Mouse (Mus musculus): ENCODE measurements at regions not wholly inside any gene's neighbourhood (a gene's known extent, or its start where the extent isn't known, plus 50 kb on each side); places are given as distances from the start of the nearest gene placed in this dataset.

GRCm38 (mm10) chr15:13765411-13765810 lies 591.9 kb upstream of the Cdh6 start:
- no peak for DNase-seq (ENCODE audit: low spot score in 2 of 2)

- no peak for DNase-seq (ENCODE audit: low spot score in 2 of 2)
Observed at GRCm38 (mm10) chr15:13764587-13764986, 591.1 kb upstream of the Cdh6 start.

GRCm38 (mm10) chr15:13746559-13746958 lies 573.1 kb upstream of the Cdh6 start:
- no peak for DNase-seq (ENCODE audit: low spot score in 2 of 2)

GRCm38 (mm10) chr15:13706276-13706675 lies 532.8 kb upstream of the Cdh6 start:
- DNase-seq (ENCODE audit: low spot score in 2 of 2), result no peak

- DNase-seq (ENCODE audit: low spot score in 2 of 2), result no peak
Observed at GRCm38 (mm10) chr15:13705187-13705586, 531.7 kb upstream of the Cdh6 start.

- peak; percentile 26 to 76 for DNase-seq (ENCODE audit: low spot score in 2 of 2)
Observed at GRCm38 (mm10) chr15:13668193-13668592, 494.7 kb upstream of the Cdh6 start.

GRCm38 (mm10) chr15:13667278-13667677 lies 493.8 kb upstream of the Cdh6 start:
- DNase-seq (ENCODE audit: low spot score in 2 of 2), result no peak

GRCm38 (mm10) chr15:13662275-13662674 lies 488.8 kb upstream of the Cdh6 start:
- no peak for DNase-seq (ENCODE audit: low spot score in 2 of 2)

- DNase-seq (ENCODE audit: low spot score in 2 of 2), result no peak
Observed at GRCm38 (mm10) chr15:13655038-13655437, 481.6 kb upstream of the Cdh6 start.

GRCm38 (mm10) chr15:13635346-13635940 lies 462.0 kb upstream of the Cdh6 start:
- peak in 1 of 2 experiments; percentile 2 for DNase-seq (ENCODE audit: low spot score in 2 of 2)

GRCm38 (mm10) chr15:13602133-13602532 lies 428.7 kb upstream of the Cdh6 start:
- no peak for DNase-seq (ENCODE audit: low spot score in 2 of 2)

GRCm38 (mm10) chr15:13597856-13598255 lies 424.4 kb upstream of the Cdh6 start:
- DNase-seq (ENCODE audit: low spot score in 2 of 2), result no peak

GRCm38 (mm10) chr15:13593823-13594222 lies 420.3 kb upstream of the Cdh6 start:
- DNase-seq (ENCODE audit: low spot score in 2 of 2), result peak; percentile 22 to 63

- DNase-seq (ENCODE audit: low spot score in 2 of 2), result no peak
Observed at GRCm38 (mm10) chr15:13590864-13591263, 417.4 kb upstream of the Cdh6 start.

GRCm38 (mm10) chr15:13583300-13583699 lies 409.8 kb upstream of the Cdh6 start:
- no peak for DNase-seq (ENCODE audit: low spot score in 2 of 2)

GRCm38 (mm10) chr15:13582134-13582533 lies 408.7 kb upstream of the Cdh6 start:
- no peak for DNase-seq (ENCODE audit: low spot score in 2 of 2)

GRCm38 (mm10) chr15:13573621-13574020 lies 400.1 kb upstream of the Cdh6 start:
- no peak for DNase-seq (ENCODE audit: low spot score in 2 of 2)

- DNase-seq (ENCODE audit: low spot score in 2 of 2), result no peak
Observed at GRCm38 (mm10) chr15:13560920-13561319, 387.4 kb upstream of the Cdh6 start.

- no peak for DNase-seq (ENCODE audit: low spot score in 2 of 2)
Observed at GRCm38 (mm10) chr15:13549207-13549837, 375.8 kb upstream of the Cdh6 start.

- DNase-seq (ENCODE audit: low spot score in 2 of 2), result no peak
Observed at GRCm38 (mm10) chr15:13540026-13540425, 366.6 kb upstream of the Cdh6 start.

- DNase-seq (ENCODE audit: low spot score in 2 of 2), result no peak
Observed at GRCm38 (mm10) chr15:13534017-13534416, 360.5 kb upstream of the Cdh6 start.

GRCm38 (mm10) chr15:13529960-13530359 lies 356.5 kb upstream of the Cdh6 start:
- DNase-seq (ENCODE audit: low spot score in 2 of 2), result no peak

- DNase-seq (ENCODE audit: low spot score in 2 of 2), result no peak
Observed at GRCm38 (mm10) chr15:13529050-13529449, 355.6 kb upstream of the Cdh6 start.
